ENCODE assay signal across 14 mouse cellular contexts in genomic region chr6:39787783-39788182, GRCm38 (mm10). TPM values are rescaled to one million over a fixed set of nuclear protein-coding genes. Genes with fewer than 3 reads are reported as not detected.
DNase-seq lines count a peak whose midpoint lies in the region; ATAC-seq and TF ChIP-seq lines count a peak whose summit lies in the region.
"Had no signal": no experiment of that assay in that cellular context is flagged by ENCODE, and none has a peak within 500 bp of the region (broad histone marks: within the 10 kb centered on the region; RNA-seq: fewer than 3 reads in every experiment).

No protein-coding gene starts in this region.

- intact Hi-C loops in heart, postnatal 14 days (cut with DNase I) = loop anchor here (10.0 kb wide), 2 partner anchors 143 to 193 kb away; partner anchors contain the start of gene Ndufb2

- no peaks in the 10 kb centered on the region for H3K4me1 ChIP-seq in heart, embryonic 12.5 days (replicated peaks)
- peaks cover 7% of the 10 kb centered on the region; the same call in 1 of the 2 replicates for H3K4me1 ChIP-seq in forebrain, embryonic 13.5 days
- H3K4me1 ChIP-seq in limb, embryonic 14.5 days (ENCODE audit: control insufficient read depth, insufficient read depth, low read length) = no peaks in the 10 kb centered on the region
- H3K4me1 ChIP-seq: kidney, embryonic 15.5 days had no signal

- no peak overlapping the region for H3K4me3 ChIP-seq in heart, embryonic 12.5 days
- no peak overlapping the region for H3K4me3 ChIP-seq in forebrain, embryonic 13.5 days
- H3K4me3 ChIP-seq in limb, embryonic 14.5 days (replicated peaks; ENCODE audit: low read length) = no peak overlapping the region
- H3K4me3 ChIP-seq: heart, adult 2 months; kidney, embryonic 15.5 days had no signal

- TF ChIP-seq CTCF in brain, embryonic 14.5 days (IDR thresholded peaks at IDR 0.05; ENCODE audit: borderline replicate concordance, extremely low read depth, insufficient read depth, insufficient read length) = no peak

- DNase-seq in heart, postnatal 14 days = no peak
- peak; percentile 70 for DNase-seq in brain, embryonic 14.5 days (ENCODE audit: low read depth)
- no peak for DNase-seq in limb, embryonic 14.5 days (ENCODE audit: low spot score)
- DNase-seq in frontal cortex, postnatal 36 days (ENCODE audit: low spot score in 2 of 2) = no peak
- DNase-seq in layer of hippocampus, adult 9-11 months = no peak
- no peak for DNase-seq in thymus, adult 18-20 months
- DNase-seq: adrenal gland, adult 8-10 months; cerebellum, adult 11-12 months; heart, adult 2 months; layer of hippocampus, postnatal 36 days; right cerebral cortex, adult 18-20 months had no signal

- WGBS in heart, embryonic 12.5 days = 11% methylated on average over 9 of the region's 9 CpGs
- 14% methylated on average over 9 of the region's 9 CpGs for WGBS in forebrain, embryonic 13.5 days
- WGBS in limb, embryonic 14.5 days = 12% methylated on average over 9 of the region's 9 CpGs

- no peaks in the 10 kb centered on the region for H3K36me3 ChIP-seq in heart, embryonic 12.5 days
- H3K36me3 ChIP-seq in forebrain, embryonic 13.5 days (ENCODE audit: poor library complexity, severe bottlenecking) = no peaks in the 10 kb centered on the region
- H3K36me3 ChIP-seq in limb, embryonic 14.5 days (ENCODE audit: control insufficient read depth, insufficient read depth, low read length) = no peaks in the 10 kb centered on the region
- H3K36me3 ChIP-seq: kidney, embryonic 15.5 days had no signal

- peak overlapping the region; percentile 40 for H3K4me2 ChIP-seq in heart, embryonic 12.5 days
- no peak overlapping the region for H3K4me2 ChIP-seq in forebrain, embryonic 13.5 days
- H3K4me2 ChIP-seq in limb, embryonic 14.5 days (replicated peaks; ENCODE audit: low read depth, low read length, severe bottlenecking) = no peak overlapping the region; the same call in 1 of the 2 replicates
- H3K4me2 ChIP-seq: kidney, embryonic 15.5 days had no signal

- TF ChIP-seq POLR2A in brain, embryonic 14.5 days (IDR thresholded peaks at IDR 0.05; ENCODE audit: borderline replicate concordance, extremely low read depth, insufficient read depth, insufficient read length, poor library complexity, severe bottlenecking) = no peak
- no peak for TF ChIP-seq POLR2A in limb, embryonic 14.5 days (IDR thresholded peaks at IDR 0.05; ENCODE audit: borderline replicate concordance, extremely low read depth, insufficient read depth, insufficient read length)

- H3K27ac ChIP-seq in heart, embryonic 12.5 days (ENCODE audit: poor library complexity, severe bottlenecking) = no peak overlapping the region
- H3K27ac ChIP-seq in forebrain, embryonic 13.5 days = no peak overlapping the region
- H3K27ac ChIP-seq in limb, embryonic 14.5 days (replicated peaks; ENCODE audit: low read depth, low read length) = no peak overlapping the region
- H3K27ac ChIP-seq: heart, adult 2 months; kidney, embryonic 15.5 days had no signal

- no peaks in the 10 kb centered on the region for H3K9me3 ChIP-seq in heart, embryonic 12.5 days (replicated peaks)
- H3K9me3 ChIP-seq in forebrain, embryonic 13.5 days (replicated peaks) = no peaks in the 10 kb centered on the region
- H3K9me3 ChIP-seq in limb, embryonic 14.5 days (ENCODE audit: control insufficient read depth, low read length) = no peaks in the 10 kb centered on the region
- H3K9me3 ChIP-seq: kidney, embryonic 15.5 days had no signal

- H3K9ac ChIP-seq in heart, embryonic 12.5 days = no peak overlapping the region
- no peak overlapping the region for H3K9ac ChIP-seq in forebrain, embryonic 13.5 days
- no peak overlapping the region for H3K9ac ChIP-seq in limb, embryonic 14.5 days (ENCODE audit: low read depth, low read length, severe bottlenecking)
- H3K9ac ChIP-seq: kidney, embryonic 15.5 days had no signal

- ATAC-seq in heart, embryonic 12.5 days (ENCODE audit: insufficient number of reproducible peaks, low FRiP score) = no peak
- ATAC-seq in forebrain, embryonic 13.5 days = peak; percentile 65; the same call in 1 of the 2 replicates
- ATAC-seq in limb, embryonic 14.5 days (ENCODE audit: low FRiP score, low read depth) = 0 out of 2 replicates have a peak, but pooled peaks have one; percentile 9

- H3K27me3 ChIP-seq in heart, embryonic 12.5 days (replicated peaks) = no peaks in the 10 kb centered on the region
- no peaks in the 10 kb centered on the region for H3K27me3 ChIP-seq in forebrain, embryonic 13.5 days
- H3K27me3 ChIP-seq in limb, embryonic 14.5 days (ENCODE audit: control insufficient read depth, insufficient read depth, low read length) = no peaks in the 10 kb centered on the region
- H3K27me3 ChIP-seq: kidney, embryonic 15.5 days had no signal

RNA-seq across cellular contexts. Expression of gene Mrps33, which starts 23.0 kb away (rescaled TPM):
- 205 and 206 TPM in 2 replicates for polyA plus RNA-seq in heart, embryonic 12.5 days (2016; fragmentation: Nextera tagmentation; extraction: Ambion mirVana)
- total RNA-seq in heart, postnatal 14 days (2021) = 10 to 100 TPM; 89.3 to 96.8 TPM
- 249 and 331 TPM in 2 replicates for polyA plus RNA-seq in brain, embryonic 14.5 days (2012; rRNA removed)
- 260 and 293 TPM in 2 replicates for polyA plus RNA-seq in forebrain, embryonic 13.5 days (2015; fragmentation: Nextera tagmentation; extraction: Ambion mirVana)
- polyA plus RNA-seq in limb, embryonic 14.5 days (2012; rRNA removed) = 198 and 225 TPM in 2 replicates
- polyA plus RNA-seq in limb, embryonic 14.5 days (2014; fragmentation: Nextera tagmentation; extraction: Ambion mirVana) = 179 and 180 TPM in 2 replicates
